Comparison of ENCODE assay signal across 11 mouse cellular contexts in the genomic region with DNA sequence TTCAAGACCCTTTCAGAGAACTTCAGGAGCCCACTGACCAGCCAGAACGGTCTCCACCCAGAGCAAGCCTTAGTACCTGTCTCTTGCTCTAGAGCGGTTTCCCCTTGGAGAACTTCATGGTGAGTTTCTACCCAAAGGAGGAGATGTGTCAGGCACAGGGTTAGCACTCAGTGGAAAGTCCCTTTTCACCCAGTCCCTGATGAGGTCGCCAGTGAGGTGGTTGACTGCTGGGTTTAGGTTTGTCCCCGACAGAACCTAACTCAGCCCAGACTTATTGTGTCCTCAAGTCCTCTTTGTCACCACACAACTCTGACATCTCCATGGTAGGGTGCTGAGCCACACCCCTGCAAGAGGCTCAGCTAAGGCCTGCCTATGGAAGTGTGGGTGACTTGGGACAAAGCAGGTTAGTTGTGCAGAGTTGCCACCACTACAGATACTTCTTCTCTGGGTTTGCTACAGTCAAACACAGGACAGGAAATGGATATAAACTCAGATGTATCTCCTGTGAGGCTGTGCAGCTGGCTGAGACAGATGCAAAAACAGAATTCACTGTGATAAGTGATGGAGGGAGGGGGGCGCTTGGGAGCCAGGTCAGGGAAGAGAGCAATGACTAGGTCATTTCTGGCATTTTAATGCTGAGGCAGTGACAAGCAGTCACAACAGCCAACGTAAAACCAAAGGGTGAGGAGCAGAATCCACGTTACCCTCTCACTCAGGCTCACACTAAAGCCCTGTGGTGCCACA. TPM values are rescaled to one million over a fixed set of nuclear protein-coding genes. Genes with fewer than 3 reads are reported as not detected.
A peak's percentile ranks its signal among the peaks of the same experiment; 100 is the strongest.
DNase-seq lines count a peak whose midpoint lies in the region; ATAC-seq and TF ChIP-seq lines count a peak whose summit lies in the region.
"Had no signal": no experiment of that assay in that cellular context is flagged by ENCODE, and none has a peak within 500 bp of the region (broad histone marks: within the 10 kb centered on the region; RNA-seq: fewer than 3 reads in every experiment).

No protein-coding gene starts in this region.

- H3K27me3 ChIP-seq in lung, postnatal 0 days (replicated peaks; ENCODE audit: insufficient read depth, low read length), result no peaks in the 10 kb centered on the region
- no peaks in the 10 kb centered on the region for H3K27me3 ChIP-seq in MEL (ENCODE audit: control insufficient read depth in 1 of 2, insufficient read depth in 2 of 2, low read length in 2 of 2)
- H3K27me3 ChIP-seq in liver, embryonic 12.5 days (replicated peaks), result no peaks in the 10 kb centered on the region
- H3K27me3 ChIP-seq in stomach, embryonic 14.5 days (ENCODE audit: control insufficient read depth, insufficient read depth, low read length), result no peaks in the 10 kb centered on the region

- no peaks in the 10 kb centered on the region for H3K79me2 ChIP-seq in MEL (ENCODE audit: control insufficient read depth, insufficient read depth, low read length, poor library complexity)

- ATAC-seq in lung, postnatal 0 days, result no peak
- peak; percentile 24 for ATAC-seq in liver, embryonic 12.5 days
- no peak for ATAC-seq in stomach, embryonic 14.5 days (ENCODE audit: insufficient number of reproducible peaks, insufficient read depth, low FRiP score, low read depth)

- TF ChIP-seq EP300 in lung, postnatal 0 days (IDR thresholded peaks at IDR 0.05), result no peak
- TF ChIP-seq EP300 in MEL (IDR thresholded peaks at IDR 0.05; ENCODE audit: low read depth in 1 of 2, low read length in 2 of 2), result peak in 1 of 2 experiments; percentile 60; a peak in 2 of 4 replicates

- H3K4me3 ChIP-seq in lung, postnatal 0 days (ENCODE audit: low read depth, low read length), result no peak overlapping the region
- peak overlapping the region in 1 of 2 experiments; percentile 25; a peak in 3 of 4 replicates for H3K4me3 ChIP-seq in MEL (ENCODE audit: control insufficient read depth in 1 of 2, insufficient read depth in 1 of 2, low read depth in 2 of 2, low read length in 2 of 2)
- no peak overlapping the region for H3K4me3 ChIP-seq in liver, embryonic 12.5 days
- H3K4me3 ChIP-seq in stomach, embryonic 14.5 days (ENCODE audit: low read depth, low read length), result no peak overlapping the region
- H3K4me3 ChIP-seq in layer of hippocampus, adult 2 months, result no peak overlapping the region
- H3K4me3 ChIP-seq: heart, embryonic 10.5 days; midbrain, embryonic 10.5 days had no signal

- TF ChIP-seq RAD21 in MEL (IDR thresholded peaks at IDR 0.05; ENCODE audit: low read depth, low read length), result no peak

- DNase-seq in lung, postnatal 0 days (ENCODE audit: low spot score), result no peak
- DNase-seq in lung, postnatal 10 days, result no peak
- DNase-seq in MEL (ENCODE audit: low read depth, low spot score), result peak; percentile 55
- DNase-seq in layer of hippocampus, adult 11-12 months (ENCODE audit: low spot score), result no peak
- DNase-seq in layer of hippocampus, adult 2 months (ENCODE audit: low spot score in 2 of 2), result no peak
- DNase-seq: cerebellum, adult 9-10 months had no signal

- TF ChIP-seq CTCF in lung, postnatal 0 days (IDR thresholded peaks at IDR 0.05), result no peak
- TF ChIP-seq CTCF in MEL (IDR thresholded peaks at IDR 0.05 in 2 of 3, conservative IDR thresholded peaks at IDR 0.05 in 1 of 3; ENCODE audit: control insufficient read depth in 1 of 3, insufficient read depth in 1 of 3, low read depth in 2 of 3, low read length in 3 of 3, poor library complexity in 1 of 3, severe bottlenecking in 1 of 3), result no peak
- TF ChIP-seq CTCF in layer of hippocampus, adult 2 months (conservative IDR thresholded peaks at IDR 0.05), result no peak

- H3K27ac ChIP-seq in lung, postnatal 0 days (ENCODE audit: low read length), result peak overlapping the region; percentile 76; the same call in 1 of the 2 replicates
- H3K27ac ChIP-seq in MEL (ENCODE audit: control insufficient read depth, low read depth, low read length), result peak overlapping the region; percentile 89
- H3K27ac ChIP-seq in liver, embryonic 12.5 days, result peak overlapping the region; percentile 86
- peak overlapping the region; percentile 75 for H3K27ac ChIP-seq in stomach, embryonic 14.5 days (ENCODE audit: low read length)
- no peak overlapping the region for H3K27ac ChIP-seq in layer of hippocampus, adult 2 months
- H3K27ac ChIP-seq: midbrain, embryonic 10.5 days had no signal

- 50% methylated on average over 7 of the region's 7 CpGs for WGBS in lung, postnatal 0 days
- WGBS in liver, embryonic 12.5 days (ENCODE audit: insufficient replicate concordance), result 35% methylated on average over 7 of the region's 7 CpGs
- WGBS in stomach, embryonic 14.5 days, result 64% methylated on average over 7 of the region's 7 CpGs

- no peak overlapping the region for H3K9ac ChIP-seq in lung, postnatal 0 days (replicated peaks; ENCODE audit: low read depth)
- H3K9ac ChIP-seq in MEL (ENCODE audit: control insufficient read depth, low read depth, low read length, poor library complexity, severe bottlenecking), result peak overlapping the region; percentile 55
- peak overlapping the region; percentile 44 for H3K9ac ChIP-seq in liver, embryonic 12.5 days
- H3K9ac ChIP-seq in stomach, embryonic 14.5 days (replicated peaks; ENCODE audit: low read depth, low read length), result no peak overlapping the region

- no peaks in the 10 kb centered on the region for H3K9me3 ChIP-seq in lung, postnatal 0 days (ENCODE audit: low read length)
- H3K9me3 ChIP-seq in MEL (replicated peaks; ENCODE audit: insufficient read depth, low read length), result no peaks in the 10 kb centered on the region
- H3K9me3 ChIP-seq in liver, embryonic 12.5 days (replicated peaks), result no peaks in the 10 kb centered on the region
- no peaks in the 10 kb centered on the region for H3K9me3 ChIP-seq in stomach, embryonic 14.5 days (ENCODE audit: control insufficient read depth, low read depth, low read length)
- H3K9me3 ChIP-seq: heart, embryonic 10.5 days; midbrain, embryonic 10.5 days had no signal

- H3K4me2 ChIP-seq in lung, postnatal 0 days (replicated peaks; ENCODE audit: low read depth, low read length), result no peak overlapping the region
- peak overlapping the region; percentile 41; the same call in 1 of the 2 replicates for H3K4me2 ChIP-seq in liver, embryonic 12.5 days
- H3K4me2 ChIP-seq in stomach, embryonic 14.5 days (replicated peaks; ENCODE audit: low read depth, low read length), result no peak overlapping the region

- H3K36me3 ChIP-seq in lung, postnatal 0 days (ENCODE audit: insufficient read depth, low read length), result no peaks in the 10 kb centered on the region
- peaks cover 0 to 3% of the 10 kb centered on the region in 2 experiments; a peak in 2 of 4 replicates for H3K36me3 ChIP-seq in MEL (ENCODE audit: control insufficient read depth in 1 of 2, insufficient read depth in 2 of 2, low read length in 2 of 2)
- H3K36me3 ChIP-seq in liver, embryonic 12.5 days, result no peaks in the 10 kb centered on the region
- H3K36me3 ChIP-seq in stomach, embryonic 14.5 days (ENCODE audit: control insufficient read depth, insufficient read depth, low read length), result no peaks in the 10 kb centered on the region
- H3K36me3 ChIP-seq: heart, embryonic 10.5 days; midbrain, embryonic 10.5 days had no signal

- no peak for TF ChIP-seq POLR2A in MEL (IDR thresholded peaks at IDR 0.05; ENCODE audit: control insufficient read depth in 1 of 2, insufficient read depth in 1 of 2, low read depth in 1 of 2, low read length in 2 of 2, poor library complexity in 1 of 2)

- peaks cover 9% of the 10 kb centered on the region; the same call in 1 of the 2 replicates for H3K4me1 ChIP-seq in lung, postnatal 0 days (ENCODE audit: insufficient read depth, low read depth, low read length)
- H3K4me1 ChIP-seq in MEL (ENCODE audit: control insufficient read depth in 1 of 2, insufficient read depth in 2 of 2, low read length in 2 of 2), result peaks cover 0 to 10% of the 10 kb centered on the region in 2 experiments; a peak in 3 of 4 replicates
- H3K4me1 ChIP-seq in liver, embryonic 12.5 days, result peaks cover 41% of the 10 kb centered on the region
- peaks cover 11% of the 10 kb centered on the region for H3K4me1 ChIP-seq in stomach, embryonic 14.5 days (ENCODE audit: control insufficient read depth, insufficient read depth, low read length)

TF ChIP-seq in MEL, 35 proteins besides CTCF, POLR2A, EP300 and RAD21 (continues in another document):
- TF ChIP-seq MAFK (IDR thresholded peaks at IDR 0.05; ENCODE audit: borderline replicate concordance, low read depth, low read length) (no peak), SIN3A (IDR thresholded peaks at IDR 0.05; ENCODE audit: low read length) (peak; percentile 36; the same call in 1 of the 2 replicates), TAL1 (IDR thresholded peaks at IDR 0.05; ENCODE audit: low read length) (peak; percentile 48), SMC3 (IDR thresholded peaks at IDR 0.05; ENCODE audit: low read depth, low read length) (no peak), GATA1 (IDR thresholded peaks at IDR 0.05; ENCODE audit: low read depth, low read length) (0 out of 2 replicates have a peak, but pooled peaks have one; percentile 25)

RNA-seq across cellular contexts. Expression of a gene that starts 20.8 kb away (rescaled TPM):
- 33.9 and 39.0 TPM in 2 replicates for polyA plus RNA-seq in lung, postnatal 0 days (2015; fragmentation: Nextera tagmentation; extraction: Ambion mirVana)
- 4.2 and 7.2 TPM in 2 replicates for total RNA-seq in MEL (2012; rRNA removed)
- polyA plus RNA-seq in MEL (2012; ENCODE audit: insufficient read depth in 1 of 2, insufficient read length in 2 of 2, low read depth in 1 of 2, low replicate concordance in 2 of 2, missing spikeins in 1 of 2), result 10 to 100 TPM in 1 of 2 experiments, not detected in 1; 33.2 TPM
- 78.5 and 80.9 TPM in 2 replicates for polyA plus RNA-seq in liver, embryonic 12.5 days (2016; fragmentation: Nextera tagmentation; extraction: Ambion mirVana)
- 43.8 and 50.9 TPM in 2 replicates for polyA plus RNA-seq in stomach, embryonic 14.5 days (2014; fragmentation: Nextera tagmentation; extraction: Ambion mirVana)
- total RNA-seq in layer of hippocampus, adult 2 months (2021), result 10 to 100 TPM; 89.7 to 90.5 TPM

RNA-seq across cellular contexts. Expression of a gene that starts 30.3 kb away (rescaled TPM):
- 0.19 and 0.31 TPM in 2 replicates for polyA plus RNA-seq in lung, postnatal 0 days (2015; fragmentation: Nextera tagmentation; extraction: Ambion mirVana)
- 0.04 and 0.07 TPM in 2 replicates for total RNA-seq in MEL (2012; rRNA removed)
- polyA plus RNA-seq in MEL (2012; ENCODE audit: insufficient read depth in 1 of 2, insufficient read length in 2 of 2, low read depth in 1 of 2, low replicate concordance in 2 of 2, missing spikeins in 1 of 2), result 1 to 10 TPM in 1 of 2 experiments, not detected in 1; 1.3 TPM
- polyA plus RNA-seq in liver, embryonic 12.5 days (2016; fragmentation: Nextera tagmentation; extraction: Ambion mirVana), result 0.90 and 0.91 TPM in 2 replicates
- polyA plus RNA-seq in stomach, embryonic 14.5 days (2014; fragmentation: Nextera tagmentation; extraction: Ambion mirVana), result 0.25 and 0.36 TPM in 2 replicates
- not detected for total RNA-seq in layer of hippocampus, adult 2 months (2021)
- polyA plus RNA-seq: neural tube, embryonic 11.5 days had no signal

RNA-seq across cellular contexts. Expression of a gene that starts 35.9 kb away (rescaled TPM):
- 14.6 and 17.2 TPM in 2 replicates for polyA plus RNA-seq in lung, postnatal 0 days (2015; fragmentation: Nextera tagmentation; extraction: Ambion mirVana)
- total RNA-seq in MEL (2012; rRNA removed), result 1.6 and 1.7 TPM in 2 replicates
- 1 to 10 TPM in 1 of 2 experiments, not detected in 1; 6.8 TPM for polyA plus RNA-seq in MEL (2012; ENCODE audit: insufficient read depth in 1 of 2, insufficient read length in 2 of 2, low read depth in 1 of 2, low replicate concordance in 2 of 2, missing spikeins in 1 of 2)
- 9.1 and 10.0 TPM in 2 replicates for polyA plus RNA-seq in liver, embryonic 12.5 days (2016; fragmentation: Nextera tagmentation; extraction: Ambion mirVana)
- polyA plus RNA-seq in stomach, embryonic 14.5 days (2014; fragmentation: Nextera tagmentation; extraction: Ambion mirVana), result 29.9 and 32.3 TPM in 2 replicates
- 1 to 10 TPM; 1.7 to 1.9 TPM for total RNA-seq in layer of hippocampus, adult 2 months (2021)

Comparison
In these comparisons a context has a peak if more than half of its experiments do, and no peak if none do; other contexts are left out.
1. H3K9ac ChIP-seq: peak in MEL (single experiment) and liver, embryonic 12.5 days (single experiment); none in lung, postnatal 0 days (single experiment) and stomach, embryonic 14.5 days (single experiment).